Mouse (Mus musculus) stomach, postnatal 0 days (tissue): Measurements from ENCODE around the gene Sdk2. TPM values are rescaled to one million over a fixed set of nuclear protein-coding genes. Genes with fewer than 3 reads are reported as not detected.

Source experiments
- ATAC-seq: fragments of 200-750 bp; cut with Nextera tagmentation; 2 replicates; pipeline ENCODE4 v1.8.0; 2017; ENCODE audit not compliant: low FRiP score, low TSS enrichment
- DNase-seq: peaks from one replicate; pipeline ENCODE4 v3.0.0-alpha.2; 2016; ENCODE audit warnings: low spot score
- H3K27ac ChIP-seq: fragments of 300-500 bp; sonication (generic); replicated peaks from 2 replicates; pipeline ENCODE4 v1.5.1; 2014; ENCODE audit warnings: mild to moderate bottlenecking, control low read depth
- H3K27me3 ChIP-seq: fragments of 300-500 bp; sonication (generic); 2 replicates; pipeline ENCODE4 v1.6.1; 2014; ENCODE audit warnings: low read length; ENCODE audit not compliant: control insufficient read depth, insufficient read depth
- H3K36me3 ChIP-seq: fragments of 300-500 bp; sonication (generic); 2 replicates; pipeline ENCODE4 v1.6.1; 2014; ENCODE audit warnings: low read length, mixed read lengths; ENCODE audit not compliant: control insufficient read depth, insufficient read depth
- H3K4me1 ChIP-seq: fragments of 300-500 bp; sonication (generic); replicated peaks from 2 replicates; pipeline ENCODE4 v1.6.1; 2014; ENCODE audit warnings: antibody characterized with exemption; ENCODE audit not compliant: control insufficient read depth, insufficient read depth
- H3K4me2 ChIP-seq: fragments of 300-500 bp; sonication (generic); replicated peaks from 2 replicates; pipeline ENCODE4 v1.6.1; 2014; ENCODE audit warnings: low read depth, mild to moderate bottlenecking, control low read depth, moderate library complexity
- H3K4me3 ChIP-seq: fragments of 300-500 bp; sonication (generic); 2 replicates; pipeline ENCODE4 v1.5.1; 2014; ENCODE audit warnings: low read depth, low read length, control low read depth
- H3K9ac ChIP-seq: fragments of 300-500 bp; sonication (generic); 2 replicates; pipeline ENCODE4 v1.6.1; 2014; ENCODE audit warnings: mild to moderate bottlenecking, low read length, control low read depth, mixed read lengths
- H3K9me3 ChIP-seq: fragments of 300-500 bp; sonication (generic); 2 replicates; pipeline ENCODE4 v1.6.1; 2016; ENCODE audit warnings: low read length; ENCODE audit not compliant: control insufficient read depth
- CTCF ChIP-seq: IDR thresholded peaks from 2 replicates; pipeline ENCODE4 v1.5.1; 2016; ENCODE audit warnings: antibody characterized with exemption, low read depth, mild to moderate bottlenecking, moderate library complexity
- EP300 ChIP-seq: optimal IDR thresholded peaks from 2 replicates; pipeline ENCODE3; 2016; ENCODE audit warnings: antibody characterized with exemption
- WGBS: fragments of 180-500 bp; shearing (Covaris S2); extraction: QIAGEN DNeasy Blood & Tissue Kit; methylation state at CpG from one replicate; pipeline ENCODE4 v1.1.7; 2014; 5-methylcytosine and 5-hydroxymethylcytosine counted together
- polyA plus RNA-seq: library from polyadenylated mRNA; unstranded; fragments of >200 nt; fragmentation: Nextera tagmentation; extraction: Ambion mirVana; gene quantifications from 2 replicates; pipeline ENCODE4 v1.2.1, GENCODE M21; 2015

Gene Sdk2
- polyA plus RNA-seq, 1 experiment from 2014 or later: 0.45 TPM

DNA sequence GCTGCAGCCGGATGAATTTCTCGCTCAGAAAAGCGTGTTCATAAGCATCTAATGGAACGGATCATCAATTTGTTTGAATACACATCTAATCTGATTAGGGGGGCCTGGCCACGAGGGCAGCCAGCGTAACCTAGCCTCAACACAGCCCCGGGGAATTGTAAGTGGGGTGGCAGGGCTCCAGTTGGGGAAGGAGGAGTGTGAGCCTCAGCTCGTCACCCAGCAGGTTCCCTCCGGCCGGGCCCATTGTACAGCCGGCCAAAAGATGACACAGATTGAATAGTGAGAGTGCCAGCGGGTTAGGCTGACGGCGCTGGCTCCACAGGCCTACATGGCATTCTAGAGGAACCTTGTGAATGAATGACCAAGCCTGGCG, 115.2 kb downstream of the Sdk2 start:
- ATAC-seq: 0 out of 2 replicates have a peak, but pooled peaks have one; percentile 38
- no peak overlapping the region for H3K4me3 ChIP-seq
- no peaks in the 10 kb centered on the region for H3K4me1 ChIP-seq
- no peaks in the 10 kb centered on the region for H3K27me3 ChIP-seq
- H3K9ac ChIP-seq: no peak overlapping the region
- DNase-seq: no peak
- no peak overlapping the region for H3K4me2 ChIP-seq
- no peak overlapping the region for H3K27ac ChIP-seq
- TF ChIP-seq CTCF: no peak
- no peak for TF ChIP-seq EP300
- WGBS: 79% methylated on average over 15 of the region's 15 CpGs
- no peaks in the 10 kb centered on the region for H3K9me3 ChIP-seq
- no peaks in the 10 kb centered on the region for H3K36me3 ChIP-seq

- DNase-seq: no peak
- no peak overlapping the region for H3K4me2 ChIP-seq
- no peak for ATAC-seq
- H3K9me3 ChIP-seq: no peaks in the 10 kb centered on the region
- H3K36me3 ChIP-seq: no peaks in the 10 kb centered on the region
- no peaks in the 10 kb centered on the region for H3K4me1 ChIP-seq
- H3K9ac ChIP-seq: no peak overlapping the region
- no peak overlapping the region for H3K27ac ChIP-seq
- H3K27me3 ChIP-seq: no peaks in the 10 kb centered on the region; the same call in 1 of the 2 replicates
- 76% methylated on average over 7 of the region's 7 CpGs for WGBS
- no peak for TF ChIP-seq CTCF
- TF ChIP-seq EP300: no peak
- H3K4me3 ChIP-seq: no peak overlapping the region
Observed at GRCm38 (mm10) chr11:113950904-113951615, 115.8 kb downstream of the Sdk2 start.

DNA sequence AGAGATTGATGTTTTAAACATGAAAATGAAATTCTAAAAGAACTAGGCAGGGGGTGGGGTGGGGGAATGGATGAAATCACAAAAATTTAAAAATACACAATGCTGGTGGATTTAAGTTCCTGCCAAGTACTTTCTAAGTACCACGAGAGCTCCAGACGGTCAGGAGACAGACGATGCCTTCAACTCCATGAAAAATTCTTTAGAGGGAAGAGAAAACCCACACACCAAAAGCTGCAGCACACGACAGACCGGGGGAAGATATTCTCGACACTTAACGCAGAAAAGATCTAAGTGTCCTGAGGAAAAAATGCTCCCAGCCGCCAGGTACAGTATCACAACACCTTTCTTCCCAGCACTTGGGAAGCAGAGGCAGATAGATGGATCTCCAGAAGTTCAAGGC, 118.2 kb downstream of the Sdk2 start:
- ATAC-seq (no peak), DNase-seq (no peak)
- Histone ChIP-seq H3K36me3 (no peaks in the 10 kb centered on the region), H3K27me3 (no peaks in the 10 kb centered on the region; the same call in 1 of the 2 replicates), H3K9me3 (no peaks in the 10 kb centered on the region), H3K4me3 (no peak overlapping the region), H3K4me2 (no peak overlapping the region), H3K9ac (no peak overlapping the region), H3K4me1 (no peaks in the 10 kb centered on the region), H3K27ac (no peak overlapping the region)
- TF ChIP-seq CTCF: no peak
- no peak for TF ChIP-seq EP300
- WGBS: 63% methylated on average over 8 of the region's 8 CpGs

GRCm38 (mm10) chr11:113942101-113942735, 124.6 kb downstream of the Sdk2 start:
- DNase-seq (no peak), ATAC-seq (no peak)
- no peak overlapping the region for H3K9ac ChIP-seq
- H3K9me3 ChIP-seq: no peaks in the 10 kb centered on the region
- no peak overlapping the region for H3K27ac ChIP-seq
- no peak for TF ChIP-seq CTCF
- TF ChIP-seq EP300: no peak
- no peaks in the 10 kb centered on the region for H3K4me1 ChIP-seq
- no peaks in the 10 kb centered on the region for H3K36me3 ChIP-seq
- 58% methylated on average over 9 of the region's 9 CpGs for WGBS
- no peak overlapping the region for H3K4me3 ChIP-seq
- no peak overlapping the region for H3K4me2 ChIP-seq
- H3K27me3 ChIP-seq: no peaks in the 10 kb centered on the region; the same call in 1 of the 2 replicates

- ATAC-seq (no peak), DNase-seq (no peak)
- Histone ChIP-seq H3K4me2 (no peak overlapping the region), H3K36me3 (no peaks in the 10 kb centered on the region), H3K9ac (no peak overlapping the region), H3K27me3 (no peaks in the 10 kb centered on the region), H3K4me1 (no peaks in the 10 kb centered on the region), H3K27ac (no peak overlapping the region), H3K9me3 (no peaks in the 10 kb centered on the region), H3K4me3 (no peak overlapping the region)
- WGBS: 61% methylated on average over 9 of the region's 9 CpGs
- no peak for TF ChIP-seq EP300
- TF ChIP-seq CTCF: no peak
Observed at GRCm38 (mm10) chr11:113933678-113934077, 133.2 kb downstream of the Sdk2 start.

DNA sequence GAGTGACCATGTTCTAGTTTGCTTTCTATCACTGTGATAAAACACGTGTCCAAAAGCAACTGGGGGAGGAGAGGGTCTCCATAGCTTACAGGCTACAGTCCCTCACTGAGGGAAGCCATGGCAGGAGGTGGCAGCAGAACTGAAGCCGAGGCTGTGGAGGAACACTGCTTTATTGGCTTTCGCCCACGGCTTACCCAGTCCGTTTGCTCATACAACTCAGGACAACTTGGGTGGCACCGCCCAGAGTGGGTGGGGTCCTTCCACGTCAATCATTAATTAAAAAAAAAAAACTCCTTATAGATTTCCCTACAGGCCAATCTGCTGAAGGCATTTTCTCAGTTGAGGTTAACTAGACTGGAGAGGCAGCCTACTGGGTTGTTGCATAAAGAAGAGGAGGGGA, 133.9 kb downstream of the Sdk2 start:
- peak; percentile 45 for DNase-seq
- no peaks in the 10 kb centered on the region for H3K9me3 ChIP-seq
- WGBS: 48% methylated on average over 7 of the region's 7 CpGs
- no peak overlapping the region for H3K9ac ChIP-seq
- H3K27ac ChIP-seq: no peak overlapping the region
- H3K4me2 ChIP-seq: no peak overlapping the region
- no peak overlapping the region for H3K4me3 ChIP-seq
- no peak for TF ChIP-seq EP300
- no peak for TF ChIP-seq CTCF
- no peaks in the 10 kb centered on the region for H3K36me3 ChIP-seq
- no peaks in the 10 kb centered on the region for H3K27me3 ChIP-seq
- ATAC-seq: peak; percentile 56; the same call in 1 of the 2 replicates
- no peaks in the 10 kb centered on the region for H3K4me1 ChIP-seq
